Mouse (Mus musculus) induced T-regulatory cell, adult 2 months (primary cell): ENCODE measurements around the gene Nfe2l2.

ENCODE experiments used
- DNase-seq: peaks from one replicate; pipeline ENCODE4 v3.0.0-alpha.2; 2012; ENCODE audit warnings: low read depth

Gene Nfe2l2

GRCm38 (mm10) chr2:75685458-75685861 is 19.0 kb downstream of the Nfe2l2 start:
- peak; percentile 49 for DNase-seq

GRCm38 (mm10) chr2:75684526-75684925 is 19.9 kb downstream of the Nfe2l2 start:
- DNase-seq: no peak

- peak; percentile 92 for DNase-seq
These were observed 21.3 kb downstream of the Nfe2l2 start for GRCm38 (mm10) chr2:75682978-75683709.

- no peak for DNase-seq
These were observed 23.0 kb downstream of the Nfe2l2 start for GRCm38 (mm10) chr2:75681439-75681838.

GRCm38 (mm10) chr2:75679947-75680346 is 24.5 kb downstream of the Nfe2l2 start:
- DNase-seq: no peak

- DNase-seq: no peak
These were observed 27.9 kb downstream of the Nfe2l2 start for GRCm38 (mm10) chr2:75676567-75676966.

GRCm38 (mm10) chr2:75672561-75672960 is 31.9 kb downstream of the Nfe2l2 start:
- DNase-seq: peak; percentile 19

GRCm38 (mm10) chr2:75671337-75671660 is 33.1 kb downstream of the Nfe2l2 start:
- DNase-seq: peak; percentile 22

- peak; percentile 31 for DNase-seq
These were observed 33.8 kb downstream of the Nfe2l2 start for GRCm38 (mm10) chr2:75670446-75671336.

GRCm38 (mm10) chr2:75669491-75670445 is 34.7 kb downstream of the Nfe2l2 start:
- peak; percentile 44 for DNase-seq

GRCm38 (mm10) chr2:75661106-75661505 is 43.3 kb downstream of the Nfe2l2 start:
- no peak for DNase-seq

- DNase-seq: peak; percentile 60
These were observed 44.0 kb downstream of the Nfe2l2 start for GRCm38 (mm10) chr2:75660255-75660948.

GRCm38 (mm10) chr2:75659629-75659960 is 44.8 kb downstream of the Nfe2l2 start:
- DNase-seq: peak; percentile 93

GRCm38 (mm10) chr2:75658727-75659628 is 45.5 kb downstream of the Nfe2l2 start, which contains the start of gene Hnrnpa3:
TSS of gene Hnrnpa3 (plus strand) at chr2:75659261.
- peak; percentile 99 for DNase-seq

GRCm38 (mm10) chr2:75657907-75658691 is 46.3 kb downstream of the Nfe2l2 start:
- DNase-seq: peak; percentile 53

GRCm38 (mm10) chr2:75656924-75657323 is 47.5 kb downstream of the Nfe2l2 start:
- DNase-seq: peak; percentile 63

- no peak for DNase-seq
These were observed 49.8 kb downstream of the Nfe2l2 start for GRCm38 (mm10) chr2:75654679-75655078.

- DNase-seq: no peak
These were observed 51.3 kb downstream of the Nfe2l2 start for GRCm38 (mm10) chr2:75653150-75653549.

- no peak for DNase-seq
These were observed 54.0 kb downstream of the Nfe2l2 start for GRCm38 (mm10) chr2:75650437-75650836.

- DNase-seq: no peak
These were observed 59.2 kb downstream of the Nfe2l2 start for GRCm38 (mm10) chr2:75645251-75645650.
